Mouse (Mus musculus): ENCODE measurements around the gene A4galt.
"Not testable (repeated sequence)": the region's sequence is repeated elsewhere in the genome, so short reads cannot be mapped to it uniquely, and the experiment has no call there.

A4galt gene

GRCm38 (mm10) chr15:83251176-83252004, at the start of gene A4galt:
TSS of gene A4galt (minus strand) at chr15:83251774.
- no peak for DNase-seq (ENCODE audit: low read depth, low spot score)

GRCm38 (mm10) chr15:83299916-83300582, 48.5 kb upstream of the A4galt start:
- no peak for DNase-seq (ENCODE audit: low read depth, low spot score)

GRCm38 (mm10) chr15:83299450-83299849, 47.9 kb upstream of the A4galt start:
- DNase-seq (ENCODE audit: low read depth, low spot score): no peak

- no peak for DNase-seq (ENCODE audit: low read depth, low spot score)
Measured at GRCm38 (mm10) chr15:83298810-83299209, 47.2 kb upstream of the A4galt start.

GRCm38 (mm10) chr15:83298313-83298712, 46.7 kb upstream of the A4galt start:
- DNase-seq (ENCODE audit: low read depth, low spot score): no peak

- no peak for DNase-seq (ENCODE audit: low read depth, low spot score)
Measured at GRCm38 (mm10) chr15:83296771-83297311, 45.3 kb upstream of the A4galt start.

- DNase-seq (ENCODE audit: low read depth, low spot score): no peak
Measured at GRCm38 (mm10) chr15:83296050-83296449, 44.5 kb upstream of the A4galt start.

- no peak for DNase-seq (ENCODE audit: low read depth, low spot score)
Measured at GRCm38 (mm10) chr15:83294954-83295353, 43.4 kb upstream of the A4galt start.

GRCm38 (mm10) chr15:83293706-83294645, 42.4 kb upstream of the A4galt start:
- DNase-seq (ENCODE audit: low read depth, low spot score): no peak

GRCm38 (mm10) chr15:83293144-83293543, 41.6 kb upstream of the A4galt start:
- no peak for DNase-seq (ENCODE audit: low read depth, low spot score)

- DNase-seq (ENCODE audit: low read depth, low spot score): no peak
Measured at GRCm38 (mm10) chr15:83292261-83293056, 40.9 kb upstream of the A4galt start.

- DNase-seq (ENCODE audit: low read depth, low spot score): no peak
Measured at GRCm38 (mm10) chr15:83290899-83291298, 39.3 kb upstream of the A4galt start.

- DNase-seq (ENCODE audit: low read depth, low spot score): no peak
Measured at GRCm38 (mm10) chr15:83284828-83285227, 33.3 kb upstream of the A4galt start.

- no peak for DNase-seq (ENCODE audit: low read depth, low spot score)
Measured at GRCm38 (mm10) chr15:83282397-83282796, 30.8 kb upstream of the A4galt start.

GRCm38 (mm10) chr15:83281303-83281702, 29.7 kb upstream of the A4galt start:
- DNase-seq (ENCODE audit: low read depth, low spot score): no peak

- DNase-seq (ENCODE audit: low read depth, low spot score): no peak
Measured at GRCm38 (mm10) chr15:83278579-83278978, 27.0 kb upstream of the A4galt start.

GRCm38 (mm10) chr15:83277451-83277850, 25.9 kb upstream of the A4galt start:
- DNase-seq (ENCODE audit: low read depth, low spot score): no peak

GRCm38 (mm10) chr15:83274237-83274636, 22.7 kb upstream of the A4galt start:
- not testable (repeated sequence) for DNase-seq (ENCODE audit: low read depth, low spot score)

- DNase-seq (ENCODE audit: low read depth, low spot score): no peak
Measured at GRCm38 (mm10) chr15:83273017-83273416, 21.4 kb upstream of the A4galt start.

- DNase-seq (ENCODE audit: low read depth, low spot score): not testable (repeated sequence)
Measured at GRCm38 (mm10) chr15:83271221-83271620, 19.6 kb upstream of the A4galt start.

- not testable (repeated sequence) for DNase-seq (ENCODE audit: low read depth, low spot score)
Measured at GRCm38 (mm10) chr15:83269985-83270384, 18.4 kb upstream of the A4galt start.
